Mouse (Mus musculus) hindbrain, postnatal 0 days (tissue): Measurements from ENCODE around the gene Kifc1. TPM values are rescaled to one million over a fixed set of nuclear protein-coding genes. Genes with fewer than 3 reads are reported as not detected.

Experiments
- ATAC-seq: fragments of 200-750 bp; cut with Nextera tagmentation; 2 replicates; pipeline ENCODE4 v1.8.0; 2017; ENCODE audit warnings: mild to moderate bottlenecking, moderate TSS enrichment, moderate library complexity
- DNase-seq: peaks from one replicate; pipeline ENCODE4 v3.0.0-alpha.2; 2015; ENCODE audit warnings: low spot score
- H3K27ac ChIP-seq: fragments of 300-500 bp; sonication (generic); 2 replicates; pipeline ENCODE4 v1.5.1; 2014; ENCODE audit warnings: mild to moderate bottlenecking
- H3K27me3 ChIP-seq: fragments of 300-500 bp; sonication (generic); 2 replicates; pipeline ENCODE4 v1.6.1; 2014; ENCODE audit warnings: low read length, mixed read lengths; ENCODE audit not compliant: insufficient read depth
- H3K36me3 ChIP-seq: fragments of 300-500 bp; sonication (generic); 2 replicates; pipeline ENCODE4 v1.6.1; 2014; ENCODE audit warnings: low read length, mixed read lengths; ENCODE audit not compliant: insufficient read depth
- H3K4me1 ChIP-seq: fragments of 300-500 bp; sonication (generic); 2 replicates; pipeline ENCODE4 v1.6.1; 2014; ENCODE audit warnings: antibody characterized with exemption, low read length, mixed read lengths; ENCODE audit not compliant: insufficient read depth
- H3K4me2 ChIP-seq: fragments of 300-500 bp; sonication (generic); 2 replicates; pipeline ENCODE4 v1.6.1; 2014; ENCODE audit warnings: low read depth, mild to moderate bottlenecking, low read length, moderate library complexity, mixed read lengths
- H3K4me3 ChIP-seq: fragments of 300-500 bp; sonication (generic); 2 replicates; pipeline ENCODE4 v1.5.1; 2014; ENCODE audit warnings: low read length
- H3K9ac ChIP-seq: fragments of 300-500 bp; sonication (generic); replicated peaks from 2 replicates; pipeline ENCODE4 v1.6.1; 2014; ENCODE audit warnings: mild to moderate bottlenecking, low read length, moderate library complexity, mixed read lengths
- H3K9me3 ChIP-seq: fragments of 300-500 bp; sonication (generic); 2 replicates; pipeline ENCODE4 v1.6.1; 2016; ENCODE audit warnings: low read length, mixed read lengths
- CTCF ChIP-seq: IDR thresholded peaks from 2 replicates; pipeline ENCODE4 v1.5.1; 2016; ENCODE audit warnings: antibody characterized with exemption, control low read depth, low read depth
- WGBS: fragments of 180-500 bp; shearing (Covaris S2); extraction: QIAGEN DNeasy Blood & Tissue Kit; methylation state at CpG from one replicate; pipeline ENCODE4 v1.1.7; 2014; 5-methylcytosine and 5-hydroxymethylcytosine counted together
- polyA plus RNA-seq: library from polyadenylated mRNA; unstranded; fragments of >200 nt; fragmentation: Nextera tagmentation; extraction: Ambion mirVana; gene quantifications from 2 replicates; pipeline ENCODE4 v1.2.1, GENCODE M21; 2015
- total RNA-seq: library from RNA; depleted of rRNA; stranded (reverse); fragments of >200 nt; gene quantifications from 2 replicates; pipeline ENCODE4 v1.2.3, GENCODE M21; 2014

Kifc1 gene
- total and polyA plus RNA-seq, 2 experiments from 2014 or later, result 2.0 to 5.8 TPM

DNA sequence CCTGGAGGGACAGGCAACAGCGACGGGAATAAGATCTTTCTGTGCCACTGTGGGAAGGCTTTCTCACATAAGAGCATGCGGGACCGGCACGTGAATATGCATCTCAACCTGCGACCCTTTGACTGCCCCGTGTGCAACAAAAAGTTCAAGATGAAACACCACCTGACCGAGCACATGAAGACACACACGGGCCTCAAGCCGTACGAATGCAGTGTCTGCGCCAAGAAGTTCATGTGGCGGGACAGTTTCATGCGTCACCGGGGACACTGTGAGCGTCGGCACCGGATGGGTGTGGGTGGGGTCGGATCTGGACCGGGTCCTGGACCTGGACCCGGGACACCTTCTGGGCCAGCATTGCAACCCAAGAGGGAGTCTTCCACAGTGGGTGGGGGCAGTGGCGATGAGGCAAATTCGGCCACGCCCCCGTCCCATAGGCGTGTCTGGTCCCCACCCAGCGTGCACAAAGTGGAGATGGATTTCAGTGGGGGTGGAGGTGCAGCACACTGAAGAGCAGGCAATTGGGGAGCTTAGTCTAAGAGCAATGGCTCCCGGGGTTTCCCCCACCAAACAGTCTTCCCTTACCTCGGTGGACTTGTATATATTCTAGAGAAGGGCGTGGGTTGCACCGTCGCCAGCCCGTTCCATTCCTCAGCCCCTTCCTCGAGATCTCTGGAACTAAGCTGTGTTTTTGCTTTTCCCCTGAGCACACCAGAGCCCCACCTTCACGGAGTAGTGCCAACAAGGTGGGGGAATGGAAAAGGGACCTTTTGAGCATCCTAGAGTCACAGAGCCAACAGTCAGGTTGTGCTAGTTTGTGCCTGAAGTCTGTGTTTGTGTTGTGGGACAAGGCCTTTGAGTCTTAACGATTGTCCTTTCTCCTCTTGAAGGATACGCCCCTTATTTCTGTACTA lies 28.1 kb upstream of the Kifc1 start:
- Histone ChIP-seq H3K4me1 (0 out of 2 replicates have a peak, but pooled peaks cover 5% of the 10 kb centered on the region), H3K9me3 (no peaks in the 10 kb centered on the region), H3K4me2 (peak overlapping the region; percentile 74), H3K27me3 (no peaks in the 10 kb centered on the region), H3K27ac (no peak overlapping the region), H3K9ac (no peak overlapping the region), H3K4me3 (peak overlapping the region; percentile 48; the same call in 1 of the 2 replicates), H3K36me3 (peaks cover 11% of the 10 kb centered on the region; the same call in 1 of the 2 replicates)
- DNase-seq (no peak), ATAC-seq (no peak)
- no peak for TF ChIP-seq CTCF
- 62% methylated on average over 37 of the region's 37 CpGs for WGBS

DNA sequence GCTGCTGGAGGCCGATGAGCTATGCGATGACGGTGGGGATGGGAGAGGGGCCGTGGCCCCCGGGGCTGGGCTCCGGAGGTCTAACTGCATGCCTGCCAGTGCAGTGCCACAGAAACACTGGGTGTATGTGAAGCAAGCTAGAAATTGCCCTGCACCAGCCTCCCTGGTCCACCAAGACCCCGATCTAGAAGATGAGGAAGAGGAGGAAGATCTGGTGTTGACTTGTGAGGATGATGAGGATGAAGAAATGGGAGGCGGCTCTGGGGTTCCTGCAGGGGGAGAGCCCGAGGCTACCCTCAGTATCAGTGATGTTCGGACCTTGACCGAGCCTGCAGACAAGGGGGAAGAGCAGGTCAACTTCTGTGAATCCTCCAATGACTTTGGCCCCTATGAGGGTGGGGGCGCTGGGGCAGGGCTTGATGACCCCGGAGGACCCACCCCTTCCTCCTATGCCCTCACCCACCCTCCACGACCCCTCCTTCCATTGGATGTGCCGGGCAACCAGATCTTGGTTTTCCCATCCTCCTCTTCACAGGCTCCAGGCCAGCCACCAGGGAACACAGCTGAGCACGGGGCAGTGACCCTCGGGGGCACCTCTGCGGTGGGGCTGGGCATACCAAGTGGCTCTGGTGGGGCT lies 27.3 kb upstream of the Kifc1 start:
- Histone ChIP-seq H3K9ac (no peak overlapping the region), H3K4me2 (no peak overlapping the region), H3K9me3 (no peaks in the 10 kb centered on the region), H3K4me1 (0 out of 2 replicates have a peak, but pooled peaks cover 5% of the 10 kb centered on the region), H3K27ac (no peak overlapping the region), H3K4me3 (no peak overlapping the region), H3K27me3 (no peaks in the 10 kb centered on the region), H3K36me3 (peaks cover 16% of the 10 kb centered on the region; the same call in 1 of the 2 replicates)
- no peak for TF ChIP-seq CTCF
- ATAC-seq, result no peak
- no peak for DNase-seq
- WGBS, result 83% methylated on average over 18 of the region's 18 CpGs

DNA sequence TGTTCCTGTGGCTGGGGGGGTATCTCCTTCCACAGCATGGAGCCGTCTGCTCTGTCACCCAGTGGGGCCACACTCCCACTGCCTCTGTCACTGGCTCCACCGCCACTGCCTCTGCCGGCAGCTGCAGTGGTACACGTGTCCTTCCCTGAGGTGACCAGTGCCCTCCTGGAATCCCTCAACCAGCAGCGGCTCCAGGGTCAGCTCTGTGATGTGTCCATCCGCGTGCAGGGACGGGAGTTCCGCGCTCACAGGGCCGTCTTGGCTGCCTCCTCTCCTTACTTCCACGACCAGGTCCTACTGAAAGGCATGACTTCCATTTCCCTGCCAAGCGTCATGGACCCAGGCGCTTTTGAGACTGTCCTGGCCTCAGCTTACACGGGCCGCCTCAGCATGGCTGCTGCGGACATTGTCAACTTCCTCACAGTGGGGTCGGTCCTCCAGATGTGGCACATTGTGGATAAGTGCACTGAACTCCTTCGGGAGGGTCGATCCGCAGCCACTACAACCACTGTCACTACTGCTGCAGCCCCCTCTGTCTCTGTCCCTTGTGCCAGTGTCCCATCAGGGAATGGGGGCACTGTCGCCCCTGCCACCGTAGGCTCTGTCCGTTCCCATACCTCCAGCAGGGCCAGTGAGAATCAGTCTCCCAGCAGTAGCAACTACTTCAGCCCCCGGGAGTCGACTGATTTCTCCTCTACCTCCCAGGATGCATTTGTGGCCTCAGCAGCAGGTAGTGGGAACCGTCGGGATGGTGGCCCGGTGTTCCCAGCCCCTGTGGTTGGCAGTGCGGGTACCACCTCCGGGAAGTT lies 26.6 kb upstream of the Kifc1 start:
- Histone ChIP-seq H3K27ac (no peak overlapping the region), H3K27me3 (no peaks in the 10 kb centered on the region), H3K4me1 (0 out of 2 replicates have a peak, but pooled peaks cover 5% of the 10 kb centered on the region), H3K9me3 (no peaks in the 10 kb centered on the region), H3K4me2 (peak overlapping the region; percentile 76), H3K36me3 (peaks cover 21% of the 10 kb centered on the region), H3K4me3 (peak overlapping the region; percentile 58), H3K9ac (no peak overlapping the region)
- ATAC-seq, result no peak
- WGBS, result 69% methylated on average over 31 of the region's 31 CpGs
- TF ChIP-seq CTCF, result no peak
- DNase-seq, result no peak

DNA sequence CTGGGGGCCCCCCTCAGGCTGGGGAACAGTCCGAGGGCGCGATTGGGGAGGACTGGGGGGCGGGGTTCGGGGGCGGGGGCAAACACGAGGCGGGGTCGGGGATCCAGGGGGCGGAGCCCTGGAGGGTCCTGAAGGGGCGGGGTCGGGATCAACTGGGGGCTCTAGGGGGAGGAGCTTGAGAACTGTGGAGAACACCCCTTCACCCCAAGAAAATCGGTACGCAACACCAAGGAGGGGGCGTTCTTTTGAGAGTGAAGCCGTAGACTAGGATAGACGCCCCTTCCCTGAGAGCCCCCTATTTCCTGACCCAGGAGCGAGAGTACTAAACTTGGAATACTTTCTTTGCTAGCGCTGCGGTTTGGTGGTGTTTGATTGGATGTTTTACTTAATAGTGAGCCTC lies 25.8 kb upstream of the Kifc1 start:
- 0 out of 2 replicates have a peak, but pooled peaks cover 5% of the 10 kb centered on the region for H3K4me1 ChIP-seq
- DNase-seq (peak; percentile 73), ATAC-seq (peak; percentile 24)
- no peaks in the 10 kb centered on the region for H3K9me3 ChIP-seq
- peak overlapping the region; percentile 76 for H3K4me2 ChIP-seq
- TF ChIP-seq CTCF, result no peak
- peak overlapping the region; percentile 58 for H3K4me3 ChIP-seq
- H3K27me3 ChIP-seq, result no peaks in the 10 kb centered on the region
- under 1% methylated on average over 13 of the region's 20 CpGs for WGBS
- H3K36me3 ChIP-seq, result peaks cover 28% of the 10 kb centered on the region
- peak overlapping the region; percentile 58 for H3K9ac ChIP-seq
- H3K27ac ChIP-seq, result peak overlapping the region; percentile 69

DNA sequence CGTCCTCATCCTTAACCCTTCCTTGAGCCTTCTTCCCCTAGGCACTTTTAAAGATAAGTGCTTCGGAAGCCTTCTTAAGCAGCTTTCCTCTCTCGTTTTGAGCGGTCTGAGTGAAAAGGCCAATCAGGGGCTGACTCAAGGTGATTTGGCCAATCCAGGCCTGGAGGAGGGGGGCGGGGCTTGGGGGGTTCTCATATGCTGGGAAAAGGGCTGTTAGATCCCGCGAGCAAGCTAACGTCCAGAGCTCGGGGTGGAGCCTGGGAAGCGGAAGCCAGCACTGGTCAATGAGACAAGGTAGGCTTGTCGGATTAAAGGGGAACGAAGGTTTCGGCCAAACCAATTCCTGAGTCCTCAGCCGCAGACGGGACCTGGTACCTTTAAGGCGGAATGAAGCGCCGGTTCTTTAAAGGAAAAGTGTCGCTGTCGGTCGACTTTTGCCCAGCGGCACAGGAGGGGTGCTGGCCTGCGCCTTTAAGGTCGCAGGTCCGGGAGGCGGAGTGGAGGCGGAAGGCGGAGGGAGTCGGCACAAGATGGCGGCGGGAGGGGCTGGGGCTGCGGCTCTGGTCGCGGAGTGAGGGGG lies 25.3 kb upstream of the Kifc1 start, which contains the start of the genes Tapbp and Zbtb22:
Tapbp (plus strand) TSS at position 229 of the 580 bp plus-strand sequence.
Zbtb22 (plus strand) TSS at position 234 of the 580 bp plus-strand sequence.
- H3K4me2 ChIP-seq, result peak within 1 kb of the TSS; percentile 76
- no peaks in the 10 kb centered on the region for H3K27me3 ChIP-seq
- no peaks in the 10 kb centered on the region for H3K9me3 ChIP-seq
- WGBS, result under 1% methylated on average over 31 of the region's 34 CpGs
- DNase-seq (peak; percentile 98), ATAC-seq (peak; percentile 94)
- H3K27ac ChIP-seq, result peak within 1 kb of the TSS; percentile 69
- H3K36me3 ChIP-seq, result peaks cover 30% of the 10 kb centered on the region
- no peak for TF ChIP-seq CTCF
- peak within 1 kb of the TSS; percentile 58 for H3K4me3 ChIP-seq
- H3K4me1 ChIP-seq, result 0 out of 2 replicates have a peak, but pooled peaks cover 5% of the 10 kb centered on the region
- peak within 1 kb of the TSS; percentile 58 for H3K9ac ChIP-seq
